Mouse (Mus musculus) forebrain, embryonic 11.5 days (tissue): ENCODE results near the gene Lyst. TPM values are rescaled to one million over a fixed set of nuclear protein-coding genes. Genes with fewer than 3 reads are reported as not detected.
"Not testable (repeated sequence)": the region's sequence is repeated elsewhere in the genome, so short reads cannot be mapped to it uniquely, and the experiment has no call there.

ENCODE experiments used
- ATAC-seq: fragments of 200-750 bp; cut with Nextera tagmentation; replicated peaks from 2 replicates; pipeline ENCODE4 v1.8.0; 2017; ENCODE audit warnings: moderate TSS enrichment; ENCODE audit not compliant: low FRiP score
- DNase-seq: peaks from one replicate; pipeline ENCODE4 v3.0.0-alpha.2; 2017; ENCODE audit warnings: low spot score
- H3K27ac ChIP-seq: fragments of 300-500 bp; sonication (generic); 2 replicates; pipeline ENCODE4 v1.5.1; 2014; ENCODE audit warnings: low read depth, low read length
- H3K27me3 ChIP-seq: fragments of 300-500 bp; sonication (generic); 2 replicates; pipeline ENCODE4 v1.6.1; 2014; ENCODE audit warnings: mild to moderate bottlenecking, low read length, mixed read lengths; ENCODE audit not compliant: control insufficient read depth, insufficient read depth
- H3K36me3 ChIP-seq: fragments of 300-500 bp; sonication (generic); 2 replicates; pipeline ENCODE4 v1.6.1; 2014; ENCODE audit warnings: mild to moderate bottlenecking, low read length, moderate library complexity, mixed read lengths; ENCODE audit not compliant: control insufficient read depth, insufficient read depth
- H3K4me1 ChIP-seq: fragments of 300-500 bp; sonication (generic); replicated peaks from 2 replicates; pipeline ENCODE4 v1.6.1; 2014; ENCODE audit warnings: low read length, mixed read lengths; ENCODE audit not compliant: control insufficient read depth, insufficient read depth
- H3K4me2 ChIP-seq: fragments of 300-500 bp; sonication (generic); 2 replicates; pipeline ENCODE4 v1.6.1; 2014; ENCODE audit warnings: low read depth, mild to moderate bottlenecking, low read length, moderate library complexity, mixed read lengths; ENCODE audit not compliant: severe bottlenecking
- H3K4me3 ChIP-seq: fragments of 300-500 bp; sonication (generic); 2 replicates; pipeline ENCODE4 v1.5.1; 2014; ENCODE audit warnings: low read depth, low read length
- H3K9ac ChIP-seq: fragments of 300-500 bp; sonication (generic); 2 replicates; pipeline ENCODE4 v1.6.1; 2014; ENCODE audit warnings: low read length
- H3K9me3 ChIP-seq: fragments of 300-500 bp; sonication (generic); 2 replicates; pipeline ENCODE4 v1.6.1; 2016; ENCODE audit warnings: low read length, mixed read lengths; ENCODE audit not compliant: control insufficient read depth
- WGBS: fragments of 180-500 bp; shearing (Covaris S2); extraction: QIAGEN DNeasy Blood & Tissue Kit; methylation state at CpG from one replicate; pipeline ENCODE4 v1.1.7; 2014; 5-methylcytosine and 5-hydroxymethylcytosine counted together
- polyA plus RNA-seq: library from polyadenylated mRNA; unstranded; fragments of >200 nt; fragmentation: Nextera tagmentation; extraction: Ambion mirVana; gene quantifications from 2 replicates; pipeline ENCODE4 v1.2.1, GENCODE M21; 2014

Lyst gene
- polyA plus RNA-seq, 1 experiment from 2014 or later, result 4.4 TPM

GRCm38 (mm10) chr13:13674669-13675343 is 84.6 kb downstream of the Lyst start:
- no peaks in the 10 kb centered on the region for H3K9me3 ChIP-seq
- H3K27ac ChIP-seq, result no peak overlapping the region
- WGBS, result 91% methylated on average over 4 of the region's 4 CpGs

GRCm38 (mm10) chr13:13677871-13678270 is 87.7 kb downstream of the Lyst start:
- Histone ChIP-seq H3K36me3 (no peaks in the 10 kb centered on the region), H3K4me3 (no peak overlapping the region), H3K27ac (no peak overlapping the region), H3K4me2 (no peak overlapping the region), H3K9me3 (no peaks in the 10 kb centered on the region), H3K4me1 (no peaks in the 10 kb centered on the region), H3K9ac (no peak overlapping the region), H3K27me3 (no peaks in the 10 kb centered on the region)
- no peak for ATAC-seq
- no peak for DNase-seq
- WGBS, result 86% methylated on average over 8 of the region's 8 CpGs

More at GRCm38 (mm10) chr13:13674669-13675343, 84.6 kb downstream of the Lyst start:
- ATAC-seq (no peak), DNase-seq (no peak)
- Histone ChIP-seq H3K4me3 (no peak overlapping the region), H3K4me1 (no peaks in the 10 kb centered on the region), H3K4me2 (no peak overlapping the region), H3K36me3 (no peaks in the 10 kb centered on the region; the same call in 1 of the 2 replicates), H3K9ac (no peak overlapping the region), H3K27me3 (no peaks in the 10 kb centered on the region)

GRCm38 (mm10) chr13:13681642-13682041 is 91.4 kb downstream of the Lyst start:
- Histone ChIP-seq H3K4me1 (no peaks in the 10 kb centered on the region), H3K9ac (no peak overlapping the region), H3K4me3 (no peak overlapping the region), H3K4me2 (no peak overlapping the region), H3K27ac (no peak overlapping the region), H3K27me3 (no peaks in the 10 kb centered on the region), H3K9me3 (no peaks in the 10 kb centered on the region), H3K36me3 (no peaks in the 10 kb centered on the region)
- no peak for DNase-seq
- WGBS, result 62% methylated on average over 6 of the region's 6 CpGs
- ATAC-seq, result no peak

- no peaks in the 10 kb centered on the region for H3K4me1 ChIP-seq
- no peak overlapping the region for H3K9ac ChIP-seq
- no peak overlapping the region for H3K27ac ChIP-seq
- H3K4me2 ChIP-seq, result no peak overlapping the region
- no peak for ATAC-seq
- no peaks in the 10 kb centered on the region for H3K36me3 ChIP-seq
- H3K9me3 ChIP-seq, result no peaks in the 10 kb centered on the region
- H3K4me3 ChIP-seq, result no peak overlapping the region
- 86% methylated on average over 5 of the region's 5 CpGs for WGBS
- H3K27me3 ChIP-seq, result no peaks in the 10 kb centered on the region
- DNase-seq, result no peak
Measured at GRCm38 (mm10) chr13:13703476-13703875, 113.3 kb downstream of the Lyst start.

GRCm38 (mm10) chr13:13721435-13721834 is 131.2 kb downstream of the Lyst start:
- WGBS, result 92% methylated on average over 17 of the region's 17 CpGs
- not testable (repeated sequence) for ATAC-seq, H3K9me3 ChIP-seq, H3K4me2 ChIP-seq, H3K9ac ChIP-seq, H3K36me3 ChIP-seq, H3K27me3 ChIP-seq, DNase-seq, H3K27ac ChIP-seq, H3K4me1 ChIP-seq, H3K4me3 ChIP-seq

- ATAC-seq, result no peak
- H3K36me3 ChIP-seq, result no peaks in the 10 kb centered on the region
- no peak for DNase-seq
- 81% methylated on average over 3 of the region's 3 CpGs for WGBS
- H3K9ac ChIP-seq, result no peak overlapping the region
- no peaks in the 10 kb centered on the region for H3K4me1 ChIP-seq
- H3K27ac ChIP-seq, result no peak overlapping the region
- H3K4me2 ChIP-seq, result no peak overlapping the region
- no peaks in the 10 kb centered on the region for H3K9me3 ChIP-seq
- H3K27me3 ChIP-seq, result no peaks in the 10 kb centered on the region
- no peak overlapping the region for H3K4me3 ChIP-seq
Measured at GRCm38 (mm10) chr13:13723293-13723692, 133.1 kb downstream of the Lyst start.

- H3K9me3 ChIP-seq, result no peaks in the 10 kb centered on the region
- DNase-seq (no peak), ATAC-seq (no peak)
- no peak overlapping the region for H3K4me2 ChIP-seq
- no peak overlapping the region for H3K9ac ChIP-seq
- H3K36me3 ChIP-seq, result no peaks in the 10 kb centered on the region
- H3K27ac ChIP-seq, result no peak overlapping the region
- H3K4me1 ChIP-seq, result no peaks in the 10 kb centered on the region
- H3K4me3 ChIP-seq, result no peak overlapping the region
- H3K27me3 ChIP-seq, result no peaks in the 10 kb centered on the region
Measured at GRCm38 (mm10) chr13:13723786-13724185, 133.6 kb downstream of the Lyst start.

GRCm38 (mm10) chr13:13739232-13739631 is 149.0 kb downstream of the Lyst start:
- 92% methylated on average over 4 of the region's 4 CpGs for WGBS
- no peak overlapping the region for H3K4me3 ChIP-seq
- H3K36me3 ChIP-seq, result no peaks in the 10 kb centered on the region
- no peak overlapping the region for H3K4me2 ChIP-seq
- no peaks in the 10 kb centered on the region for H3K9me3 ChIP-seq
- DNase-seq, result no peak
- no peaks in the 10 kb centered on the region for H3K27me3 ChIP-seq
- H3K9ac ChIP-seq, result no peak overlapping the region
- H3K27ac ChIP-seq, result no peak overlapping the region
- ATAC-seq, result no peak
- no peaks in the 10 kb centered on the region for H3K4me1 ChIP-seq

GRCm38 (mm10) chr13:13745911-13746310 is 155.7 kb downstream of the Lyst start:
- 89% methylated on average over 3 of the region's 3 CpGs for WGBS
- Histone ChIP-seq H3K36me3 (no peaks in the 10 kb centered on the region), H3K9me3 (no peaks in the 10 kb centered on the region)

More at GRCm38 (mm10) chr13:13745911-13746310, 155.7 kb downstream of the Lyst start:
- DNase-seq, result no peak
- Histone ChIP-seq H3K4me2 (no peak overlapping the region), H3K27ac (no peak overlapping the region), H3K9ac (no peak overlapping the region), H3K27me3 (no peaks in the 10 kb centered on the region), H3K4me3 (no peak overlapping the region), H3K4me1 (no peaks in the 10 kb centered on the region)
- ATAC-seq, result no peak
